Mouse (Mus musculus) cortical plate, adult 2 months (tissue): Measurements from ENCODE around the gene Olfr521.

ENCODE experiments used
- CTCF ChIP-seq: fragments of 200-500 bp; IDR thresholded peaks from 2 replicates; pipeline ENCODE4 v1.5.1; 2011; ENCODE audit warnings: mild to moderate bottlenecking, control low read depth, low read length; ENCODE audit not compliant: insufficient read depth; ENCODE audit errors: extremely low read depth
- POLR2A ChIP-seq: fragments of 200-500 bp; IDR thresholded peaks from 2 replicates; pipeline ENCODE4 v1.6.1; 2011; ENCODE audit warnings: mild to moderate bottlenecking, low read length, control low read depth; ENCODE audit not compliant: insufficient read depth; ENCODE audit errors: extremely low read depth

DNA sequence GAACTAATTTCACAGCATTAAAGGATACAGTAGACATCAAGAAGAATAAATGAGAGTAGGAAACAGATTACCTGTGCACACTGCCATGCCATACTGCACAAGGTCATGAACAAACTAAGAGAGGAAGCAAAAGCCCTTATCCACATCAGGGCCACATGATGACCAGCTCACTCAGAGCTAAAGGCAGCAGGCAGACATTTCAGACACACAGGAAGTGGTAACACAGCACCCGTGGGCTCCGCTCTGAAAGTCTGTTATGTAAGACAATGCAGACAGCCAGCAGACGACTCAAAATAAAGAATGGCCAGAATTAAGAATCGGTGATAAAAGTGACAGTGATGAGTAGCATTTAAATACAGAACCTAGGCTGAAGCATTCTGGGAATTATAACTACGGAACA is 18.1 kb downstream of the Olfr521 start:
- TF ChIP-seq CTCF (no peak), POLR2A (no peak)
